Mouse (Mus musculus) forebrain, embryonic 10.5 days (tissue): ENCODE results near the gene Pgp. TPM values are rescaled to one million over a fixed set of nuclear protein-coding genes. Genes with fewer than 3 reads are reported as not detected.

ENCODE experiments used
- DNase-seq: peaks from one replicate; pipeline ENCODE4 v3.0.0-alpha.2; 2017; ENCODE audit warnings: low spot score; ENCODE audit errors: extremely low spot score
- H3K27ac ChIP-seq: fragments of 300-500 bp; sonication (generic); 2 replicates; pipeline ENCODE4 v1.5.1; 2016; ENCODE audit warnings: mild to moderate bottlenecking
- H3K27me3 ChIP-seq: fragments of 300-500 bp; sonication (generic); 2 replicates; pipeline ENCODE4 v1.6.1; 2016; ENCODE audit warnings: mild to moderate bottlenecking; ENCODE audit not compliant: poor library complexity, severe bottlenecking
- H3K36me3 ChIP-seq: fragments of 300-500 bp; sonication (generic); replicated peaks from 2 replicates; pipeline ENCODE4 v1.6.1; 2016; ENCODE audit warnings: mild to moderate bottlenecking, moderate library complexity
- H3K4me1 ChIP-seq: fragments of 300-500 bp; sonication (generic); 2 replicates; pipeline ENCODE4 v1.6.1; 2016
- H3K4me3 ChIP-seq: fragments of 300-500 bp; sonication (generic); 2 replicates; pipeline ENCODE4 v1.5.1; 2016; ENCODE audit warnings: mild to moderate bottlenecking, moderate library complexity
- H3K9me3 ChIP-seq: fragments of 300-500 bp; sonication (generic); 2 replicates; pipeline ENCODE4 v1.6.1; 2016; ENCODE audit warnings: mild to moderate bottlenecking, moderate library complexity
- whole genome bisulfite sequencing: fragments of 180-500 bp; shearing (Covaris S2); methylation state at CpG from one replicate; pipeline ENCODE4 v1.1.7; 2016; 5-methylcytosine and 5-hydroxymethylcytosine counted together
- polyA plus RNA-seq: library from polyadenylated mRNA; unstranded; fragments of >200 nt; fragmentation: Nextera tagmentation; extraction: Ambion mirVana; gene quantifications from 2 replicates; pipeline ENCODE4 v1.2.1, GENCODE M21; 2016

Gene Pgp
- polyA plus RNA-seq, 1 experiment from 2014 or later, result 79.7 TPM

GRCm38 (mm10) chr17:24468636-24469246, 1.5 kb upstream of the Pgp start:
- Histone ChIP-seq H3K27me3 (no peaks in the 10 kb centered on the region), H3K27ac (no peak overlapping the region), H3K36me3 (peaks cover 21% of the 10 kb centered on the region), H3K4me3 (no peak overlapping the region), H3K9me3 (no peaks in the 10 kb centered on the region), H3K4me1 (peaks cover 34% of the 10 kb centered on the region)
- no peak for DNase-seq
- 88% methylated on average over 5 of the region's 5 CpGs for WGBS

GRCm38 (mm10) chr17:24469336-24469909, 769 bp upstream of the Pgp start:
- peaks cover 27% of the 10 kb centered on the region for H3K36me3 ChIP-seq
- DNase-seq, result no peak
- 16% methylated on average over 7 of the region's 7 CpGs for WGBS
- H3K4me1 ChIP-seq, result peaks cover 41% of the 10 kb centered on the region
- no peaks in the 10 kb centered on the region for H3K27me3 ChIP-seq
- H3K4me3 ChIP-seq, result peak overlapping the region; percentile 95
- peak overlapping the region; percentile 93 for H3K27ac ChIP-seq
- H3K9me3 ChIP-seq, result no peaks in the 10 kb centered on the region

GRCm38 (mm10) chr17:24470701-24471527, 722 bp downstream of the Pgp start:
- peak; percentile 32 for DNase-seq
- H3K4me1 ChIP-seq, result peaks cover 47% of the 10 kb centered on the region
- H3K27me3 ChIP-seq, result no peaks in the 10 kb centered on the region
- peak overlapping the region; percentile 95 for H3K4me3 ChIP-seq
- peaks cover 42% of the 10 kb centered on the region for H3K36me3 ChIP-seq
- no peaks in the 10 kb centered on the region for H3K9me3 ChIP-seq
- peak overlapping the region; percentile 93 for H3K27ac ChIP-seq
- WGBS, result under 1% methylated on average over 68 of the region's 68 CpGs

- Histone ChIP-seq H3K36me3 (peaks cover 58% of the 10 kb centered on the region), H3K4me3 (peak overlapping the region; percentile 95)
- 97% methylated on average over 4 of the region's 4 CpGs for WGBS
Observed at GRCm38 (mm10) chr17:24472512-24472911, 2.3 kb downstream of the Pgp start.

GRCm38 (mm10) chr17:24473612-24474275, 3.6 kb downstream of the Pgp start, which contains the start of gene Bricd5:
Gene Bricd5 (plus strand): TSS chr17:24473884.
- 77% methylated on average over 6 of the region's 6 CpGs for WGBS
- H3K4me1 ChIP-seq, result peaks cover 58% of the 10 kb centered on the region
- H3K36me3 ChIP-seq, result peaks cover 61% of the 10 kb centered on the region
- H3K4me3 ChIP-seq, result peak within 1 kb of the TSS; percentile 95
- 0 out of 2 replicates have a peak within 1 kb of the TSS, but pooled peaks have one; percentile 11 for H3K27ac ChIP-seq
- no peaks in the 10 kb centered on the region for H3K9me3 ChIP-seq
- no peaks in the 10 kb centered on the region for H3K27me3 ChIP-seq
- no peak for DNase-seq

More at GRCm38 (mm10) chr17:24472512-24472911, 2.3 kb downstream of the Pgp start:
- Histone ChIP-seq H3K27me3 (no peaks in the 10 kb centered on the region), H3K9me3 (no peaks in the 10 kb centered on the region), H3K4me1 (peaks cover 48% of the 10 kb centered on the region), H3K27ac (no peak overlapping the region)
- DNase-seq, result no peak

GRCm38 (mm10) chr17:24474557-24474956, 4.4 kb downstream of the Pgp start:
- no peak for DNase-seq
- no peaks in the 10 kb centered on the region for H3K9me3 ChIP-seq
- H3K4me1 ChIP-seq, result peaks cover 58% of the 10 kb centered on the region
- no peaks in the 10 kb centered on the region for H3K27me3 ChIP-seq
- no peak overlapping the region for H3K4me3 ChIP-seq
- 72% methylated on average over 5 of the region's 5 CpGs for WGBS
- H3K36me3 ChIP-seq, result peaks cover 61% of the 10 kb centered on the region
- 0 out of 2 replicates have a peak overlapping the region, but pooled peaks have one; percentile 2 for H3K27ac ChIP-seq

- 95% methylated on average over 6 of the region's 6 CpGs for WGBS
Observed at GRCm38 (mm10) chr17:24475586-24475985, 5.4 kb downstream of the Pgp start.

GRCm38 (mm10) chr17:24476022-24476776, 6.0 kb downstream of the Pgp start:
- Histone ChIP-seq H3K4me1 (peaks cover 58% of the 10 kb centered on the region), H3K27me3 (no peaks in the 10 kb centered on the region), H3K9me3 (no peaks in the 10 kb centered on the region), H3K36me3 (peaks cover 61% of the 10 kb centered on the region), H3K27ac (no peak overlapping the region), H3K4me3 (peak overlapping the region; percentile 10; the same call in 1 of the 2 replicates)
- DNase-seq, result no peak
- 94% methylated on average over 10 of the region's 10 CpGs for WGBS

More at GRCm38 (mm10) chr17:24475586-24475985, 5.4 kb downstream of the Pgp start:
- Histone ChIP-seq H3K36me3 (peaks cover 61% of the 10 kb centered on the region), H3K27me3 (no peaks in the 10 kb centered on the region), H3K27ac (no peak overlapping the region), H3K4me3 (peak overlapping the region; percentile 10; the same call in 1 of the 2 replicates), H3K9me3 (no peaks in the 10 kb centered on the region), H3K4me1 (peaks cover 64% of the 10 kb centered on the region)
- DNase-seq, result no peak

- no peak for DNase-seq
- Histone ChIP-seq H3K4me3 (peak overlapping the region; percentile 82; the same call in 1 of the 2 replicates), H3K27ac (no peak overlapping the region), H3K36me3 (peaks cover 55% of the 10 kb centered on the region), H3K27me3 (no peaks in the 10 kb centered on the region), H3K9me3 (no peaks in the 10 kb centered on the region), H3K4me1 (peaks cover 47% of the 10 kb centered on the region)
- WGBS, result 94% methylated on average over 20 of the region's 20 CpGs
Observed at GRCm38 (mm10) chr17:24477053-24477984, 7.1 kb downstream of the Pgp start.

- H3K36me3 ChIP-seq, result peaks cover 47% of the 10 kb centered on the region
- no peaks in the 10 kb centered on the region for H3K9me3 ChIP-seq
- no peaks in the 10 kb centered on the region for H3K27me3 ChIP-seq
- H3K4me1 ChIP-seq, result peaks cover 39% of the 10 kb centered on the region
- 58% methylated on average over 11 of the region's 11 CpGs for WGBS
- H3K4me3 ChIP-seq, result peak overlapping the region; percentile 82
- no peak for DNase-seq
- peak overlapping the region; percentile 98 for H3K27ac ChIP-seq
Observed at GRCm38 (mm10) chr17:24477985-24478600, 7.9 kb downstream of the Pgp start.
